Mouse (Mus musculus) liver, postnatal 0 days (tissue): ENCODE results near the gene Bricd5.

Source experiments
- CTCF ChIP-seq: sonication (generic); IDR thresholded peaks from 2 replicates; pipeline ENCODE4 v1.5.1; 2016; ENCODE audit warnings: antibody characterized with exemption, low read depth
- EP300 ChIP-seq: IDR thresholded peaks from 2 replicates; pipeline ENCODE4 v1.6.1; 2016; ENCODE audit warnings: antibody characterized with exemption, low read depth, mild to moderate bottlenecking

GRCm38 (mm10) chr17:24485090-24485860 lies 11.6 kb downstream of the Bricd5 start:
- TF ChIP-seq CTCF (no peak), EP300 (no peak)
